Mouse (Mus musculus) brain, adult 2 months (tissue): ENCODE data around the gene Prr14l.
"Not testable (repeated sequence)": the region's sequence is repeated elsewhere in the genome, so short reads cannot be mapped to it uniquely, and the experiment has no call there.

Source experiments
- DNase-seq: peaks from one replicate; pipeline ENCODE4 v3.0.0; 2011; ENCODE audit warnings: low read depth, low spot score

Gene Prr14l

DNA sequence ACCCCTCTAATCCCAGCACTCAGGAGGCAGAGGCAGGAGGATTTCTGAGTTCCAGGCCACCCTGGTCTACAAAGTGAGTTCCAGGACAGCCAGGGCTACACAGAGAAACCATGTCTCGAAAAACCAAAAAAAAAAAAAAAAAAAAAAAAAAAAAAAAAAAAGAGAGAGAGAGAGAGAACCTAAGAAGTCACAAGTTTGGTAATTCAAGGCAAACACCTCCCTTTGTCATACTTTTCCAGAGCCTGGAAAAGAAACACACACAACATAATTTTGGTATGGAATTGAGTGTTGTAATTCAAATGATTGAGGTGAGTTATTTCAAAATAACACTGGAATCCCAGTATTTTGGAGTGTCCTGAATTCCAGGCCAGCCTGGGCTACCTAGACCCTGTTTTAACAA is 67.6 kb downstream of the Prr14l start:
- DNase-seq, result not testable (repeated sequence)

DNA sequence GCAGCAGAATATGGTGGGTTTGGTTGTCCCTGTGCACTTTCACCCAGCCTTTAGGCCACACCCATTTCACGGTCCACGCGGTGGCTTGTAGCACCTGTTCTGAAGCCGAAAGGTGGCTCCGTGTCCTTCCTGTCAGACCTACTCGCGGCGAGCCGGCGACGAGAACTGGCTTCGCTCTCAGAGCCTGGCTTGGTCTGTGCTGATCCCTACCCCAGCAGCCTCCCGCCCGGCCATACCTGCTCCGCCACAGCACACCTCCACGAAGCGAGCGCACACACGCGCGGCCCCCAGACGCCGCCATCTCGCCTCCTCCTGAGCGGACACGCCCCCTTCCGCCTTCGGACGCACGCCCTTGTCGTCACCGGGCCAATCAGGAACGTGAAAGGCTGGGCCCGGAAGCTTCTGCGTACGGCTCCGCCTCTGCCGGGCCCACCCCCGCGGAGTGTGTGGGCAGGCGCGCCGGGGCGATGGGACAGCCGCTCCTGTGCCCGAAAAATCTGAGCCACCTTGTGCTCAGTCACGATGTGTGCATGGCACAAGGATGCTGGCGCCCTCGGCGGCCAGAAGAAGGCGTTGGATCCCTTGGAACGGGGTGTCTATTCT is 68.6 kb downstream of the Prr14l start, which contains the start of gene Pisd:
TSS of gene Pisd (minus strand) at position 334 of the 603 bp plus-strand sequence.
- DNase-seq, result peak; percentile 98

DNA sequence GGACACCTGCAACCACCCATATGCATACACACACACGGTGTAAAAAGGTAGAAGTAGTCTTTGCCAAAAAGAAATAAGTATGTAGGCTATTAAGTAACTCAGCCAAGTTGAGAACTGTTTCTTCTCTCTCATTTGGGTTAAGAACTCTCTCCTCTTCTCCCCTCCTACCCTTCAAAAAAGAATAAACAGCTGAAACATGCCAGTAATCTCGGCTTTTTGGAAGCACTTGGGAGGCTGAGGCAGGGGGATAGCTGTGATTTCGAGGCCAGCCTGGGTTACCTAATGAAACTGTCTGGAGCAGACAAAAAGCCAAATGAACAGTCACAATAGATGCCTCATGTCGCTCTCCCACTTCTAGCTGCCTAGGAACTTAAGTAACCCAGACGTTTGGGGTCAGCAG is 69.3 kb downstream of the Prr14l start:
- DNase-seq, result peak; percentile 16

DNA sequence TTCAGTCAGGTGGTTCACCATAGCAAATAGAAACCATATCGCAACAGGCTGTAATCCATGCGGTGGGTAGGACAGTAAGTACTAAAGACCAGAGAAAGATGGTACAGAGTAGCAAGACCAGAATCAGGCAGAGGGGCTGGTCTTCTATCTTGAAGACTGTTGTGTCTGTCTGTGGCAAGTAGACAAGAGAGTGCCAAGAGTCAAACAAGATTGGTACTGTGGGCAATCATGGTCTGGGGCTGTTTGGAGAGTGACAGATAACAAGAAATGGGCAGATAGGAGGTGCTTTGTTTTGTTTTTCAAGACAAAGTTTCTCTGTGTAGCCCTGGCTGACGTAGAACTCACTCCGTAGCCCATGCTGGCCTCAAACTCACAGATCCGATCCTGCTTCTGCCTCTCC is 72.5 kb downstream of the Prr14l start:
- DNase-seq, result no peak

DNA sequence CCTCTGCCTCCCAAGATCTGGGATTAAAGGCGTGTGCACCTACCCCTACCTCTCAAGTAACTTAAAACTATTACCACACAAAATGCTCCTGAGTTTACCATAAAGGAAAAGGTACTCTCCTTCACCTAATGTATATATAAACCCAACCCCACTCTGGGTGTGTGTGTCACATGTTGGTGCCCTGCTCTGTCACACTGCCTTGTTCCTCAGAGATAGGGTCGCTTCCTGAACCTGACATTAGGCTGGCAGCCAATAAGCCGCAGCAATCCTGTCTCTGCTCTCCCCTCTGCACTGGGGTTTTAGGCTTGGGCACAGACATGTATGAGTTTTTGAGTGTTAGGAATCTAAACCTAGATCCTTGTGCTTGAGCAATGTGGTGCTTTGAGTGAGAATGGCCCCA is 75.9 kb downstream of the Prr14l start:
- no peak for DNase-seq

DNA sequence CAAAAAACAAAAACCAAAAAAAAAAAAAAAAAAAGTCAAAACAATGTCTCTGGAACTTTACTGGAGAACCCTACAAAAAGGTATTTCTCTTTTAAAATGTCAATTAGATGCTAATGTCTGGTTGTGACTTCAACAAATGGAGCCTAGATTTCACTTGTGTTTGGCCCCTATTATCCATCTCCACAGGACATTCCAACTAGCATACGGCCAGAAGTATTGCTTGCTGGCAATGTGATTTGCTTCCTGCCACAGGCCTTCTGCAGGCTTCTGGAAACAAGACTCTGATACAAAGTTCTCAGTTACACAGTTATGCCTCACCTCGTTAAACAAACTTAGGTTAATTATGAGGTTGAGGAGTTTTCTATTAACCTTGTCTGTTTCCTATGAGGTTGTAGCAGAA is 81.7 kb downstream of the Prr14l start:
- DNase-seq, result no peak

DNA sequence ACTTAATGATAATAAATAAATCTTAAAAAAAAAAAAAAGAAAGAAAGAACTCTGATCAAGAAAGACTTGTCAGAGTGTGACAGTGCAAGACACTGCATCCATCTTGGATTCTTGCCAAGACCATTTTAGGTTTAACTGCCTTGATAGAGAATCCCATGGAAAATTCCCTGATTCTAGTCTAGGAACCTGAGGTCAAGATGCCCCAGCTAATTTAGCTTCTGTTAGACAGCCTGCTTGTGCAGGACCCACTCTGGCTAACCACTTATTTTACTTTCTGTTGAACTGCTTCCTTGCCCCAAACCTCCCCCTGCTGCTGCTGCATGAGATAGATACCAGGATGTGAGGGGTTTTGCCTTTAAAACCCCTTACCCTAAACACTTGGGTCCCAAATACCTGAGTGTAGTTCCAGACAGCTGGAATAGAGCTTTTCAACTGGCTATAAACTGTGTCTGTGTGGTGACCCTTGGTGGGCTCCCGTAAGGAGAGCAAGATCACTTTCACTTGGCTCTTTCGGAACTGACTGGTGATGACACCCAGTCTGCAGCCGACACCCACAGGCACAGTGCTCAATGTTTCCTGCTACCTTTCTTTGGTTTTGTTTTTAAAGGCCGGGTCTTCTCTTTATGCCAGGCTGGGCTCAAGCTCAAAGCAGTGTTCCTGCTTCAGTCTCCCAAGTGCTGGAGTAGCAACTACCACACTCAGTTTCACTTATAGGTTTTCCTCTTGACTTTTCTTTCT is 86.3 kb downstream of the Prr14l start:
- DNase-seq, result no peak

DNA sequence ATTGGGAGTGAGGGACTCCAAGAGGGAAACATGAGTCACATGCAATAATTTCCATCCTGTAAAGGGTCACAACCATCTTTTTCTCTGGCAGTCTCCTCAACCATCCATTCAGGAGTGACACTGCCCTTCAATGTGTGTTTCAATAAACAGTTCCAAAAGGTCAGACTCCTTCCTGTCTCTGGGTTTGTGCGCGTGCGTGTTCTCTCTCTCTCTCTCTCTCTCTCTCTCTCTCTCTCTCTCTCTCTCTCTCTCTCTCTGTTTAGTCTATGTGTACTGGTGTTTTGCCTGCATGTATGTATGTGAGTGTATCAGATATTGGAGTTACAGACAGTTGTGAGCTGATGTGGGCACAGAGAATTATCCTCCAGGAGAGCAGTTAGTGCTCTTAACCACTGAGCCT is 87.1 kb downstream of the Prr14l start:
- DNase-seq, result no peak

DNA sequence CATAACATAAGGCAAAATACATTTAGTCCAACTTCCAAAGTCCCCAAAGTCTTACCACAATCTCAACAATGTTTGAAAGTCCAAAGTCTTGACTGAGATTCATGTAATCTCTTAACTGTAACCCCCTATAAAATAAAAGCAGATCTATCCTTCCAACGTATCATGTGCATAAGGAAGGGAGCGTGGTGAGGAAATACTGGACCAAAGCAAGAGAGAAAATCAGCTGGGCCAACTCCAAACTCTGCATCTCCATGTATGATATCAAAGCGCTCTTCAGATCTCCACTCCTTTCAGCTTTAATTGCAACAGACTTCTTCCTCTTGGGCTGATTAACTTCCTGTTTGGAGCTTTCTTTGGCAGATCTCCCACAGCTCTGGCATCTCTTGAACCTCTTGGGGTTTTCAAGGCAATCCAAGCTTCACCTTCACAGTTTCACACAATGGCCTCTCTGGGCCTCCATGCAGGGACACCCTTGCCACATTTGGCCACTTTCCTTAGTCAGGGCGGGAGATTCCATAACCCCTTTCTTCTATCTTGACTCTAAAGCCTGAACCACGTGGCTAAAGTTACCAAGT is 92.4 kb downstream of the Prr14l start:
- DNase-seq, result no peak

DNA sequence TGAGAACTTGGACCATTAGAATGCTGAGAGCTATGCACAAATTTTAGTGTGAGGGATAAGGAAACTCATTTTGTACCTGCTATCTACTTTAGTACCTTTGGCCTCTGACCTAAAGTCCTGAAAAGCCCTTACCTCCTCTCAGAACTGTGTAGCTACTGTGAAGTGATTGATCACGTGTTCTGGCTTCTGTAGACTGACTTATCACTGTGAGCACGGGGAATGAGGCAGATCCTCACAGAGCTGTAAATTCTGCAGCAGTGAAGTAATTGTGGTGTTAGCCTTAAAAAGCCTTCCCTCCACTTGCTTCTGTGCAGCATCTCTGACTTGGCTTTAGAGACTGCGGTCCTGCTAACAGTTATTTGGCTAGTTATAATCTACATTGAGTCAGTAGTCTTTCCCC is 93.3 kb downstream of the Prr14l start:
- peak; percentile 19 for DNase-seq

DNA sequence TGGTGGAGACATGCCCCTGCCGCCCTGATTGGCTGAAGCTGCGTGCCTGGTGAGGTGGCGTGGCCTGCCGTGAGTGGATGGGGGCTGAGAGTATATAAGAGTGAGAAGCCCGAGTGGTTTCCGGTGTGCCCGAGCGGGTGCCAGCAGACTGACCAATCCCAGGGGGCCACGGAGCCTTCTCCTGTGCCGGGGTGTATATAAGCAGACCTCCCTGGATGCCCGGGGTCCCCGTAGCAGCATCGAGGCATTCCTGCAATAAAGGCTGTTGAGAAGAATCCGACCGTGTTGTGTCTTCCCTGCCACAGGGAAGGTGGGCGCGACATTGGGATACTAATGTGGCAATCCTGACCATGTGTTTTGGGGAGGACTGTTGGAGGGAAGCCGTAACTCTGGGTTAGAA is 93.7 kb downstream of the Prr14l start:
- DNase-seq, result not testable (repeated sequence)

DNA sequence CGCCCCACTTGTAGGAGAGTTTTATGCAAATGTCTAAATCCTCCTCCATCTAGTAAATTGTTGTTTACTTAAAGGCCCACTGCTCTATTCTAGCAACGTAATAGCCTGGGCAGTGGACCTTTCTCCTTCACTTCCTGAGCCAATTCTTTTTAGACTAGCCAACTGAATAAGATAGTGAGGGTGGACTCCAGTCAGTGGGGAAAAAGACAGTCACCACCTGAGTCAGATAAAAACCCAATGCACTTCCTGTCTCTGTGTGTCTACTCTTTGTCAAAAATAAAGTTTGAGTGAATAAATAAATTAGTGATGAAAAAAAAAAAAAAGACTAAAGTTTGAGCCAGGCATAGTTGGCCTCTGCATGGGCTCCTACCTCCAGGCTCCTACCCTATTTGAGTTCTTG is 94.4 kb downstream of the Prr14l start:
- no peak for DNase-seq

DNA sequence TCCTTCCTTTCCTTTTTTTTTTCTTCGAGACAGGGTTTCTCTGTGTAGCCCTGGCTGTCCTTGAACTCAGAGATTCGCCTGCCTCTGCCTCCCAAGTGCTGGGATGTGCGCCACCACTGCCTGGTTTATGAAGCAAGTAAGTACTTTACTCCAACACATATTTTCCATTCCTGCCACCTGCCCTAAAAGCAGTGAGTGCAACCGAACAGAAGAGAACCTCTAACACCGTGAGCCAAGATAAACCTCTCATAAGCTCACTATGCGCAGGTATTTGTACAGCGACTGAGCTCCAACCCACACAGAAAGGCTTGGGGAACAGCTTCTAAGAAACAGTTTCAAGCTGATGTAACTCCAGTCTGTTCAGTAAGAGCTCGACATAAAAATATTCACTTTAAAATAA is 97.9 kb downstream of the Prr14l start:
- no peak for DNase-seq

DNA sequence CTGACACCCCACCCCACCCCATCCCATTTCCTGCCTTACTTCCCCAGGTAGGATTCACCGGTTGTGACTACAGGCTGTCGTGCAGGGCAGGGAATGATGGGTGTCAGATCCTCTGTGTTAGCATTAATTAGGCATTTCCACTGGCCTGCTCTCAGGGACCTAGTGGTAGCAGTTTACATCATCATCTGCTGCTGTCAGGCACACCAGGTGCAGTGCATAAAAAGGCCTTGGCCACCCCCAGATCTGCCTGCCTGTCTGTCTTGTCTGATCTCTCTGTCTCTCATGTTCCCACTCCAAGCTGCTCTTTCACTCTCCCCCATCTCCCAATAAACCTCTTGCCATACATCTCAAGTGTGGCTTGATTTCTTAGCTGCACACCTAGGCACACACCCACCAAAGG is 102.3 kb downstream of the Prr14l start:
- DNase-seq, result peak; percentile 45

DNA sequence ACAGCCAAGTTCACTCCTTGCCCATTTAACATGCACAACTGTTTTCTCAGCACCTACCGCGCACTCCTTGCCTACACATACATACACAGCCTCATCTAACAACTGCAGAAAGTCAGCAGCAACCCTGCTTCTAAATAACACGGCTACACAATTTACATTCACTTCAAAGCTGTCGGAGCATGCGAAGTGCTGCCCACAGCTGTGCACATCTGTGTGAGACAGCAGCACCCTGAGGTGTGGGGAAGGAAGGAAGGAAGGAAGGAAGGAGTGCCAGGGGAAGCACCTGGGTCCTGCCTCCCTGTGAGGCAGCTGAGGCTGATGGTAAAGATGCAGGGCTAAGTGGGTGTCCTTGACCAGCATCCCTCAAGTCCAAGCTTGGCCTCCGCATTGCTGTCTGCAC is 105.1 kb downstream of the Prr14l start:
- DNase-seq, result no peak

DNA sequence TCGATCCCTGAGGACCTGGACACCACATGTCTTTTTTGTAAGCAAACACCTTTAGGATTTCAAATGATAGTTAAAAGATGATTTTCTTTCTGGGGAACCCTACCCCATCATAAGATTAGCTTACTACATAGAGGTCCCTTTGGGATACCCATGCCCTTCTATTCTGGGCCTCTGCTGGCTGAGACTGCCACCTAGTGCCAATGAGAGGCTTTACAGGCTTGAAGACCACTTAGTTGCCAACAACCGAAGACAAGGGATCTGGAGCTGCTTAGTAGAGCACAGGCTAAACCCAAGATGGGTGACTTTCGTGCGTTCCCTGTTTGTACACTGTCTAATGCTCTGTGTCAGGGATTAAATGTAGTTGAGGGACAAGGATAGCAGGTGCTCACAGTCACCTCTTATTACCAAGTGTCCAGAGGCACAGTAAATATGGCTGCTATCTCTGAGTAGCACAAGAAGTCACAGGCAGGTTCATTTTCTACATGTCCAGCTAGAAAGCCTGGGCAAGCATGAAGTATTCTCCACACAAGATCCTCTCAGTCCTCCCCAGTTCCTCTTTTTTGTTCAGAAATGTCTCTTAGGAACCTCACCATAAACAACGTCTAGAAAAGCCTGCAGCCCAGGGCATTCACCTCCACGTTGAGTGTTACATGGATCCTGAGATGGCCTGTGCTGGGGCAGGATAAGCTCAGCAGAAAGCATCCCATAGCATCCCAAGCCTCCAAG is 106.2 kb downstream of the Prr14l start:
- DNase-seq, result peak; percentile 84

DNA sequence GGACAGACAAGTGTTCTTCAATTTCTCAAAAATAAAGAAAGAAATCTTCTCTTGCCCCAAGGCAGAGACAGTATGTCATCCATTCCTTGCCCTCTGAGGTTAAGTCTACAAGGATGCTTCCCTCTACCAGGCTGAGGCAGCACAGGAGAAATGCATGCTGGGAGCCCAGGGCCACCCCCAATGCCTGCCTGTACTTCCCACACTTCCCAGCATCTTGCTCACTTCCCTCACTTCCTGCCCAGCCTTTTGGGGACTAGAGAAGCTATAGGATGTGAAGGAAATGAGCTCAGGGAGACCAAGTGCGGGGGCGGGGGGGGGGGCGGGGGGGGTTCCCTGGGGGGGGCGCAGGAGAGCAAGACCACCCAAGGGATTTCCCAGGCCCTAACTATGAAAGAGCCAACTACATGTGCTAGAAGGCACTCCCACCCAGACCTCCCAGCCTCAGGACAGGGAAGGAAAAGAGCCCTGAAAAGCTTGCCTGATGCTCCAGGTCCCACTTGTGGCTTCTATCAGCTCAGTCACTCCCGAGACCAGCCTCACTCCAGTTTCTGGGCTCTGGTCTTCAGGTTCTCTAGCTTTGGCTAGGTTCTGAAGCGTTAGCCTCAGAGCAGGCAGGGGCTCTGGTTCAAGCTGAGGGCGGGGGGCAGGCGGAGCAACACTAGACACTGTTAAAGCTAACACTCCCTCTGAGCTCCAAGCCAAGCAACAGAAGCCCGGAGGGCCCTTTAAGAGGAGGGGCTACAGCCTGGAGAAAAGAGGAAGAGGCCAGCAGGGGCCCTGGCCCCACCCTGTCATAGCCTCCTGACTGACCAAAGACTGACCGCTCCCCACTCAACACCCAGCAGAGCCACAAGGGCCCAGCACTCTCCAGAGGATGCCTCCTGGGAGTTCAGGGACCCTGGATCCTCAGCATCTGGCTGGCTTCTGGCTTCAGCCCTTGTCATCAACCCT is 108.1 kb downstream of the Prr14l start:
- DNase-seq, result peak; percentile 76

DNA sequence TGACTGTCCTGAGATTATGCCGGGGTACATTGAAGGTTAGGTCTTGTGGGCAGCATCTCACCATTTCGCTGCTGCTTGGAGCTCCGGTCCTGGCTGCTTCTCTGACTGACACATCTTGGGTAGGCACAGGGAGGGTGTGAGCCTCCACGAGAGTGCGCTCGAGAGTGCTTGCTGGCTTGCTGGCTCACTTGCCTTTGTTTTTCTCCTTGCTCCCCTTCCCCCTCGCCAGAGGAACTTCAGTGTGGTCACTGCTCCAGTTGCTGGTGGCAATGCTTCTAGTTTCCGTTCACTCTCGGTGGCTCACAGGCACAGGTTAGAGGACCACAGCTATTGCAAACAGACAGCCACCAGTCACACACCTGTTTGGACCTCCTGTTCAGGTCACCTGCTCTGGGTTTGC is 111.9 kb downstream of the Prr14l start:
- peak; percentile 93 for DNase-seq

DNA sequence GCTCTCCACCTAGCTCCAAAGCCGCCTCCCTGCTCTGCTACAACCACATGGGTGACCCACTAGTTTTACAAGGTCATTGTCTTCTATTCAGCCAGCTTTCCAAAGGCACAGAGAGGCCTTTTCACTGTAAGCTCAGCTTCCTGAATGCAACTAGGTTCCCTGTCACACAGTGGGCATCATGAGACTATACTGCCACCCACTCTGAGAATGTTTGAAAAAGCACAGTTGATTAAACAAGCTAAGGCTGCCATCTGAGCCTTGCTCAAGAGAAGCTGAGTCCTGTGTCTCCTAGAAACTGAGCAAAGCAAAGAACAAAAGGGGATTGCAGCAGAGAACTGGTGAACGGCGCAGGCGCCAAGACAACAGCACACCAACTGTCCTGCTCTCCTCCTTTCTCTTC is 112.7 kb downstream of the Prr14l start:
- peak; percentile 71 for DNase-seq

DNA sequence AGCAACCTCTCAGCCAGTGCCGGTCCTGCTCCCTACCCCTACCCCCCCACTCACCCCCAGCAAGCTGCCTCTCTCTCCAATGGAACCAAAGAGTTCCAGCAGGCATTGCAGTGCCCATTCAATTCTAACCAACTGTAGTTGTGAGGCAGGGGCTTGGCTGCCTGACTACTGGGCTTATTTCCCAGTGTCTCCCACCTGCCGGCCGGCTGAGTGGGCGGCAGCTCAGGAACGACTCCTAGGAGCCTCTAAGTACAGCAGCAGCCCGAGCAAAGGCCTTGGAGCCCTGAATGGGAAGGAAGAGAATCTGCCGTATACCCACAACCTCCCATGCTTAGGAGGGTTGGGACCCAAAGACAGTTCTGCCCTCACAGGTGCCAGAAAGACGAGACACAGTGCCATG is 113.2 kb downstream of the Prr14l start:
- DNase-seq, result not testable (repeated sequence)

DNA sequence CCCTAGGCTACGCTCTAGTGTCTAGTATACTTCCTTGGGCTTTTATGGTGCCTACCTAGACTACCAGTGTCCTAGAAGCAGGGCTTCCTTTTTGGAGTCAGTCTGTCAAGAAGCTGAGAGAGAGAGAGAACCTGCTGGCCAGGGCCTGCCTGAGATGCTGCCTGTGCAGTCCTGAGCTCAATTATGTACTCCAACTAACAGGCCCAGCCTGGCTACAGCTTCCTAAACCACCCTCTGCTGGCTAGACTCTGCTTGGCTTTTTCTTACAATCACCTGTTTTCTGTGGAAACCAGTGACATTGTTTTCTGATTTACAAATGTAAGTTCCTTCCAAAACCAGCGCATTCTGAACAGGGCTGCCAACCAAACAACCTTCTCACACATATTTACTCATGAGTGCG is 113.9 kb downstream of the Prr14l start:
- no peak for DNase-seq
